Mouse (Mus musculus) right cerebral cortex, postnatal 4 days (tissue): ENCODE measurements around the gene Adipor2.
A peak's percentile ranks its signal among the peaks of the same experiment; 100 is the strongest.

Experiments used
- DNase-seq: peaks from one replicate; pipeline ENCODE4 v3.0.0-alpha.2; 2022

Adipor2 gene

GRCm38 (mm10) chr6:119419412-119419811, 1.9 kb upstream of the Adipor2 start:
- no peak for DNase-seq

GRCm38 (mm10) chr6:119418392-119419251, 1.1 kb upstream of the Adipor2 start:
- no peak for DNase-seq

- no peak for DNase-seq
These were observed 317 bp upstream of the Adipor2 start for GRCm38 (mm10) chr6:119417821-119418220.

DNA sequence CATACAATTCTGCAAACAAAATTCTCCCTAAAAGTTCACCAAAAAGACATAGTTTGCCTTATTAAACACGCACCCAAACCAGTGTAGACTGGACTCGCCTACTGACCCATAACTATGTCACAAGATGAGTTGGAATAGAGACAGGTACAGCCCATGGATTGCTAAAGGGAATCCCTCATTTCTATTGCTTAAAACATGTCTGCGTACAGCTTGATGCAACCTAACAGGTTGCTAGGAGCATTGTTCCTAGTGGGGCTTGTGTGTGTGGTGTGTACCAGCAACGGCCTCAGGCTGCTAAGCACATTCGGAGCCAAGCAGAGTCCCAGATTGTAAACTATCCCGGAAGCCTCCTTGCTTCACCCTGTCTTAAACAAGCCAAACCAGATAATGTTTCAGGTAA, 861 bp downstream of the Adipor2 start:
- DNase-seq: no peak

- no peak for DNase-seq
These were observed 3.1 kb downstream of the Adipor2 start for GRCm38 (mm10) chr6:119414262-119415043.

- DNase-seq: no peak
These were observed 4.9 kb downstream of the Adipor2 start for GRCm38 (mm10) chr6:119412588-119412987.

DNA sequence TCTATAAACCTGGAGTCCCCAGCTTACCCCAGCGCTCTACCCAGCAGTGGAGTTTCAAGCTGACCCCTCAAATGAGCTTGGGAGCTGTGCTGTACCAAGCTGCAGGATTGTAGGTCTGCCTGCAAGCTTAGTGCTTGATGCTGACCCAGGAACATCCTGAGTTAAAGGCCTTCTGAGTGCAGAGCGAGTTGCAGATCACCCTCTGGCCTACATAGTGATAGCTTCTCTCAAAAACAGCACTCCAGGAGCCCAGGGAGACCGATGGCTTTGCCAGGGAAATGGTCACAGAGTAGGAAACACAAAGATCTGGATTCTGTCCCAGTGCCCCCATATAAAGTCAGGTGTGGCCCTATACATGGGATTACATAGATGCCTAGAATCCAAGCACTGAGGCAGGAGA, 6.0 kb downstream of the Adipor2 start:
- no peak for DNase-seq

DNA sequence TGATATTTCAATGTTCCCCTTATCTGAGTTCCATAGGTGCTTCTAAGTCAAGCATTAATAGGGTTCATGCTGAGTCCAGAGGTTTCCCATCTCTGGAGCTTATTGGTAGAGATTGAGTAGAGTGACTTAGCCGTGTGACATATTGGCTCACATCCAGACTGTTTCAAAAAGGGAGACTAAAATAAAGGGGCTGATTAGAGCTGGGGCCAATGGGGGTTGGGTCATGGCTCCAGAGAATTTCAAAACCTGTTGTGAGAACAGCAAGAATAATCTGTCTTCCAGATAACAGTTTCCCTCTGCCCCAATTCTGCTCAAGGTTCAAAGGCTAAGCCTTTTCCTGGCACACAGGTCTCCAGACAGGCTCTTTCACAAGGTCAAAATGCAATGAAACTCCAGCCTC, 7.7 kb downstream of the Adipor2 start:
- no peak for DNase-seq

GRCm38 (mm10) chr6:119408582-119408981, 8.9 kb downstream of the Adipor2 start:
- no peak for DNase-seq

DNA sequence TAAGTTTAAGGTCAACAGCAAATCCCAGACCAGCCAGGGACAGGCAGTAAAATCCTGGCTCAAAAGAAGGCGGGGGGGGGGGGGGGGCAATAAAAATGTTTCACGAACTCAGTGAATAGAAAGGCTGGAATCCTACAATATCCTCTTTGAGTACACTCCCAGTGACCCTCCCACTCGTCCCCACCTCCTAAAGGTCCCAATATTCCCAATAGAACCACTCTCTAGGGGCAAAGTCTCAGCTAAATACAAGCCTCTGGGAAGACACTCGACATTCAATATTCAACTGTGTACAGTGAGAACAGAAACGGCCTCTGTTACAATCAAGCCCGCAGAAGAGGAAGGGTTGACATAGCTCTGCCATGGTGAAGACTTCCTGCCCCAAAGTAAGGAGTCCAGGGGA, 9.7 kb downstream of the Adipor2 start:
- no peak for DNase-seq

DNA sequence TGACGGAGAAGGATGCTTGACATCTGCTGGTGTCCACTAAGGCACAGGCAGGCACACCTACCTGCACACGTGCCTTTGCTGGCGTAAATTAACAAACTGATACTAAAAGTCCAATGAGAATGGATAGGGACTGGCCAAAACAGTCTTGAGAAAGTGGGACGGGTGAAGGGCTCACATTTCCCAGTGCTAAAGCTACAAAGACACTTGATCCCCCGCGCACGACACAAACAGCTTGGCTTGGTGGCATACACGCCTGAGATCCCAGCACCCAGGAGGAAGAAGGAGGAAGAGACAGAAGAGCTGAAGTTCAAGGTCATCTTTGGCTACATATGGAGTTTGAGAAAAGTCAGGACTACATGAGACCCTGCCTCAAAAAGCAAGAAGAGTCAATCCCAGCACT, 11.0 kb downstream of the Adipor2 start:
- DNase-seq: no peak

GRCm38 (mm10) chr6:119405310-119405709, 12.2 kb downstream of the Adipor2 start:
- DNase-seq: no peak

DNA sequence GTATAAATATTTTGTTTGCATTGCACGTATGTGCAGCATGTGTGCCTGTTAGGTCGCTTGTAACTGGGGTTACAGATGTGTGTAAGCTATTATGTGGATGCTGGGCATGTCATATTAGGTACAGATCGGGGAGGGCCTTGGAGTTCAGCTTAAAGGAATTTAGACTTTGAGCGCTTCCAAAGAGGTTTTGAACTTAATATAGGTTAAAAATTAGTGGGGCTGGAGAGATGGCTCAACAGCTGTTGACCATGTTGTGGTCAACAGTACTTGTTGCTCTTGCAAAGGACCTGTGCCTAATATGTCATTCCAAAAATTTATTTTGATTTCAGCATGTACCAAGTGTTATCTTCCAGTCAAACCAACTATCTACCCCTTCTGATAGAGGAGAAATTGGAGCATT, 12.7 kb downstream of the Adipor2 start:
- DNase-seq: no peak

- no peak for DNase-seq
These were observed 14.5 kb downstream of the Adipor2 start for GRCm38 (mm10) chr6:119402976-119403375.

GRCm38 (mm10) chr6:119401545-119402304, 15.8 kb downstream of the Adipor2 start:
- no peak for DNase-seq

DNA sequence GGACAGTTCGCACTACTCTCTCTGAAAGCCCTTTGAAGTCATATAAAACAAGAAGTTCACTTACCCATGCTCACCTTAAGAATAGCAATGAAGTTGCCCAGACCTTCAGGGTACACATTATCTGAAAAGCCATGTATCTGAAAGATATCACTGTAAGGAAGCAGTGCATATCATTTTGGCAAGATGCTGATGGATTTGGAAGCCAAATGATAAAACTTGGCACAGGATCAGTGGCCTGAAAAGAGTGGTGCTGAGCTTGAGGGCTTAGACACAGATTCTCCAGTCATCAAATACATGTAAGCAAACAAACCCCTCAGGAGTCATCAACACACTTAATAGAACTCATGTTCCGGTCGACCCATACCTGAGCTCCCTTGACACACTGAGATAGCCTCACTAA, 16.9 kb downstream of the Adipor2 start:
- no peak for DNase-seq

DNA sequence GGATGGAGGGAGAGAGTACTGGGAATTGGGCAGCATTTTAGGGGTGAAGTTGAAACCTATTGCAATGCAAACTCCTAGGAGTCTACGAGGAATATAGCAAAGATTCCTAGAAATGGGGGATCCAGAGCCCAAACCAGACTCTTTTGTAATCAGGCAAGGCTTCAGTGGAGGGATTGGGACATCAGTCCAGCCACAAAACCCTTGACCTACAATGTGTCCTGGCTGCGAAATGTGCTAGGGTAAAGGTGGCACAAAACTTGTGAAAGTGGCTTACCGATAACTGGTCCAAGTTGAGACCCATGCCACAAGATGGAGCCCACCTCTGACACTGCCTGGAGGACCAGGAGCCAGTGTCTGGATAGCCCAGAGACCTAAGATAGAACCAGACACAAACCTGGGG, 18.1 kb downstream of the Adipor2 start:
- no peak for DNase-seq

DNA sequence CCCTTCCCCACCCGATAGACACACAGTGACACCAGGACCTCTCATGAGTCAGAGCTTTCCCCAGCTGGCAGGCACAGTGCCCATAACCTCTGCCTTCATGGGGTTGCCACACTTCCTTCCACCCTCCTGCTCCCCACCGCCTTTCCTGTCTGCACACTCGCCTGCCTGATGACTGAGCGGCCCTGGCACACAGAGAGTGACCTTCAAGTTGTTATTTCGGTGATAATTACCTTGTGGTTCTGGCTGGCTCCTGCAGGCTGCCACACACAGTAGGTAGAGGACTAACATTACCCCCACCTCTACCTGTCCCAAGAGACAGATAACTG, 21.2 kb downstream of the Adipor2 start:
- DNase-seq: no peak

DNA sequence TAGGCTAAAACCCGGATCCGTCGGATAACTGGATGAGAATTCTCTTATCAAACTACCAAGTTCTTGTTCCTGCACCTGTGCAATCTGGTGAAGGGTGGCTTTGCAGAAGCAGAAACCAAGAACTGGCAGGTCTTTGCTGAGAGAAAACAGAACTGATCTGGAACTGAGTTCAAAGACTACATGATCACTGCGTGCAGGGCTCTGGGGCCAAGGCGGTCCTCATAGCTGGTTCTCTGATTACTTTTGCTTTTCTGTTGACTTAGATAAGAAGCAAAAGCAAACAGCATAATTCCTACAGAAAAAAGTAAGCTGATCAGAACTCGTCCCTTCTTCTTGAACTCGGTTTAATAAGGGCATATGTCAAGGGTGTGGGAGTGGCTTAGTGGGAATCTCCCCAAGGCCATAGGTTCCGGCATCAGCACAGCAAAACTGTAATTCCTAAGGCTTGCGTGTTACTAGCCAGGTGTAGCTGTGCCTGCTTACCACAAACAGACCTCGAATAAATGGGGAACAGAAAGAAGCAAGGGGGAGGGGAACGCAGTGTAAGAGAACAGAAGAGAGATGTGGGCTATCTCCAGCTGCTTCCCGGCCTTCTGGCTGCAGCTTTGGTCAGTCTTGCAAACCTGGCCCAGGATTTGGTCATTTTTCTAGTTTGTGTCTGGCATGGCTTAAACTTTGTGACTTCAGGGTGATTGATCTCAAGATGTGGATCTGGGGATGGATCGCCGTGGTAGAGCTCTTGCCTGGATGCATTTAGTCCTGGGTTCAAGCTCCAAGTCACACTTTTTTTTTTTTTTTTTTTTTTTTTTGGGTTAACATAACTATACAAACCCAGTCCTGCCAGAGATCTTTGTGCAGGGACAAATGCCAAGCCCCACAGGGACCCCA, 21.8 kb downstream of the Adipor2 start:
- DNase-seq: no peak

DNA sequence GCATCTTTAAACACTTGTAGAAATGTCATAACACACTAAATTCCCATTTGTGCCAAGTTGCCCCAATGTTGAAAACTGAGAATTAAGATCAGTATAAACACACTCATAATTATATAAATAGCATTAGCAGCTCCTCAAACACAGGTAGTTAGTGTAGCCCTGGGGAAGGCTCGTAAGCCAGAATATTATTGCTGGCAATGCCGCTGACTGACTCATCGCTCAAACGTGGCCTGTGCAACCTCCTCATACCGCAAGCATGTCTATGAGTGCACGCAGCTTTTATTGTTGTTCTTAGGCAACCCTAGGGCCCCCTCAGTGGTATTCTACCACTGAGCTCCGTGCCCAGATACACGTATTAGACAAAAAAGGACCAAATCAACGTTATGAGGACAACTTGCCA, 24.7 kb downstream of the Adipor2 start:
- DNase-seq: no peak

GRCm38 (mm10) chr6:119390728-119391127, 26.8 kb downstream of the Adipor2 start:
- no peak for DNase-seq

DNA sequence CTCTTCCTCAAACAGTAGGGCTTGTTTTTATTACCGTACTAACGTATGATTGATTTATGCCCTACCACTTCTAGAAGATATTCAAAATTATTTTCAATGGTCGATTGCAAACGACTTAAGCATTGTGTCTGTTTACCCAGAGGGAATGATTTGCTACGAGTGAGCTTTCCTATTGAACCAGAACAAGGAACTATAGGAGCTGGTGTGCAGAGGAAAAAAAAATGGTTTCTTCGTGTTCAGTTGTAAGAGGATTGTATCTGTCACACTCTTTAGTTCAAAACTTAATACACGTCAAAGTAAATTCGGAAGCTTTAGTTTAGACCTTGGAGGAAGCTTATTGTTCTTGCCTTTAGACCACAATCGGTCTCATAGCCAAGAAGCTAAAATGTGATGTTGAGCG, 28.4 kb downstream of the Adipor2 start:
- DNase-seq: no peak

- peak; percentile 93 for DNase-seq
These were observed 28.9 kb downstream of the Adipor2 start for GRCm38 (mm10) chr6:119388650-119389012.
